Mouse (Mus musculus): ENCODE data around the gene Cmklr1.

- TF ChIP-seq POLR2A (IDR thresholded peaks at IDR 0.05; ENCODE audit: control insufficient read depth, low read depth, low read length) (no peak), CTCF (IDR thresholded peaks at IDR 0.05; ENCODE audit: control insufficient read depth, insufficient read depth, insufficient replicate concordance, low read depth, low read length) (no peak)
These were observed 42.2 kb downstream of the Cmklr1 start for GRCm38 (mm10) chr5:113607941-113608431.

All from testis, adult 2 months (tissue).